Mouse (Mus musculus) neutrophil, adult 5-6 weeks (primary cell): ENCODE results near the gene Naa50. TPM values are rescaled to one million over a fixed set of nuclear protein-coding genes. Genes with fewer than 3 reads are reported as not detected.
A peak's percentile ranks its signal among the peaks of the same experiment; 100 is the strongest.

Experiments
- ATAC-seq: fragments of 151-379, 151-347 bp; 2 replicates; pipeline ENCODE4 v1.8.0; 2017; ENCODE audit warnings: mild to moderate bottlenecking, moderate TSS enrichment; ENCODE audit not compliant: insufficient number of reproducible peaks, poor library complexity, low FRiP score, severe bottlenecking; ENCODE audit errors: extremely low read depth
- total RNA-seq: library from RNA; stranded (forward); fragments of 200-1000 nt; gene quantifications from 2 replicates; pipeline ENCODE4 v1.2.3, GENCODE M21; 2017

Naa50 gene
- total RNA-seq, 1 experiment from 2014 or later = 26.7 TPM

- ATAC-seq = no peak
Measured at GRCm38 (mm10) chr16:44187172-44187571, 47.5 kb downstream of the Naa50 start.

GRCm38 (mm10) chr16:44188766-44189165 lies 49.1 kb downstream of the Naa50 start:
- ATAC-seq = no peak

GRCm38 (mm10) chr16:44190032-44190431 lies 50.4 kb downstream of the Naa50 start:
- ATAC-seq = peak; percentile 13; the same call in 1 of the 2 replicates

- ATAC-seq = no peak
Measured at GRCm38 (mm10) chr16:44190968-44191367, 51.3 kb downstream of the Naa50 start.

GRCm38 (mm10) chr16:44199066-44199703 lies 59.6 kb downstream of the Naa50 start:
- peak; percentile 99 for ATAC-seq

- no peak for ATAC-seq
Measured at GRCm38 (mm10) chr16:44200146-44200545, 60.5 kb downstream of the Naa50 start.

GRCm38 (mm10) chr16:44204331-44204730 lies 64.7 kb downstream of the Naa50 start:
- ATAC-seq = no peak

GRCm38 (mm10) chr16:44205973-44206372 lies 66.3 kb downstream of the Naa50 start:
- no peak for ATAC-seq

- no peak for ATAC-seq
Measured at GRCm38 (mm10) chr16:44210156-44211053, 70.8 kb downstream of the Naa50 start.

- no peak for ATAC-seq
Measured at GRCm38 (mm10) chr16:44211054-44211414, 71.4 kb downstream of the Naa50 start.

- ATAC-seq = peak; percentile 54
Measured at GRCm38 (mm10) chr16:44212703-44213102, 73.1 kb downstream of the Naa50 start.

Other genes with a start within 250 kb of the Naa50 start
- 17.3 and 21.6 TPM in 2 replicates for gene Qtrt2, start 213.0 kb upstream of the Naa50 start, total RNA-seq
- gene Zdhhc23, start 160.0 kb upstream of the Naa50 start, total RNA-seq = 5.1 and 5.2 TPM in 2 replicates
- gene Gramd1c, start 76.5 kb upstream of the Naa50 start, total RNA-seq = 3.1 and 4.5 TPM in 2 replicates
- 45.8 and 49.7 TPM in 2 replicates for gene Atp6v1a, start 125 bp upstream of the Naa50 start, total RNA-seq
- gene Usf3, start 33.4 kb downstream of the Naa50 start, total RNA-seq = 33.9 and 38.1 TPM in 2 replicates
- 20.4 and 30.5 TPM in 2 replicates for gene Sidt1, start 193.4 kb downstream of the Naa50 start, total RNA-seq
- 26.8 and 30.1 TPM in 2 replicates for gene Spice1, start 207.3 kb downstream of the Naa50 start, total RNA-seq